Mouse (Mus musculus) ES-E14 (cell line): Measurements from ENCODE around the gene Tst.

Source experiments
- CHD2 ChIP-seq: IDR thresholded peaks from 2 replicates; pipeline ENCODE4 v1.6.1; 2014; ENCODE audit warnings: mild to moderate bottlenecking, low read depth, low read length, inconsistent platforms
- ZC3H11A ChIP-seq: IDR thresholded peaks from 2 replicates; pipeline ENCODE4 v1.6.1; 2012; ENCODE audit warnings: low read depth, mild to moderate bottlenecking, inconsistent platforms, low read length, borderline replicate concordance

- TF ChIP-seq CHD2 = no peak
- no peak for TF ChIP-seq ZC3H11A
Observed at GRCm38 (mm10) chr15:78401345-78401744, 4.4 kb downstream of the Tst start.
